Mouse (Mus musculus): ENCODE measurements around the gene Pycard.

GRCm38 (mm10) chr7:127946470-127947023 lies 47.1 kb downstream of the Pycard start, which contains the start of gene Prss36:
- TF ChIP-seq CTCF (IDR thresholded peaks at IDR 0.05; ENCODE audit: control insufficient read depth, insufficient read depth, low read length) (no peak), POLR2A (IDR thresholded peaks at IDR 0.05; ENCODE audit: borderline replicate concordance, control insufficient read depth, low read depth, low read length) (no peak)
